Mouse (Mus musculus): ENCODE measurements around the gene Gfy.
"Not testable (repeated sequence)": the region's sequence is repeated elsewhere in the genome, so short reads cannot be mapped to it uniquely, and the experiment has no call there.

The Gfy gene

DNA sequence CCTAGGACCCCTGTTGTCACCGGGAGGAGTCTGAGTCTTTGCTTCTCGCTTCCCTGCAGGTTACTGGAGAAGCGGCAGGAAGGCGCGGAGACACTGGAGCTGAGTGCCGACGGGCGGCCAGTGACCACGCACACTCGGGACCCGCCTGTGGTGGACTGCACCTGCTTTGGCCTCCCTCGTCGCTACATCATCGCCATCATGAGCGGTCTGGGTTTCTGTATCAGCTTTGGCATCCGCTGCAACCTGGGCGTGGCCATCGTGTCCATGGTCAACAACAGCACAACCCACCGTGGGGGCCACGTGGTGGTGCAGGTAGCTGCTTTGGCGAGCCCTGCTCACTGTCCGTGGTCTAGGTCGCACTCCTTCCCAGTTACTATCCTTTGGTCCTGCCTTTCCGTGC is 10.7 kb downstream of the Gfy start:
- no peak for DNase-seq (ENCODE audit: low spot score in 2 of 2)

DNA sequence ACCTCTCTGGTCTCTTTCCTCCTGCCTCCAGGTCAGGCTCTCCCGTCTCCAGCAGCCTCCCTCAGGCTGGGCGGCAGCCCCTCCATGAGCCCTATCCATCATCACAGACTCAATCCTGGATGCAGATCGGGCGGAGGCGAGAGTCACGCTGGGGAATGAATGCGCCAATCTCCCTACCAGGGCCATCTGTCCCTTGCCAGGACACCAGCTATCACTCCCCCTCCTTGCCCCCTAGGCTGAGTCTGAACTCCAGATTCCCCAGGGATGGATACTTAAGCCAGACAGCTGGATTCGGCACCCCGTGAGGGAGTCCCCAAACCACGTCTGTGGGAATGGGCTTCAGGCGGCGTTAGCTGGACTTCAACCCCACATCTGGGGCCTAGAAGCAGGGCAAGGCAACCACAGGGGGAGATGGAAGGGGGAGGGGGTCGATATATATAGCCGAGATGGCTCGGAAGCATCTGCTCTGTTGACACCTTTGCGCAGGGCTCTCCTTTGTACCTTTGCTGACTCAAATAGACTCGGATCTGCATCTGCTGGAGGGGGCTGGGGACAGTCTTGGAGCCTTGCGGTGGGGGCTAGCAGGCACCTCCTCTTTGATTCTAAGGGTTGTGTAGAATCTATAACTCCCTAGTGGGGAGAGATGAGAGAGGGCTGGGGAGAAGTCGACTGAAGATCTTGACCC is 11.5 kb downstream of the Gfy start:
- no peak for DNase-seq (ENCODE audit: low spot score in 2 of 2)

DNA sequence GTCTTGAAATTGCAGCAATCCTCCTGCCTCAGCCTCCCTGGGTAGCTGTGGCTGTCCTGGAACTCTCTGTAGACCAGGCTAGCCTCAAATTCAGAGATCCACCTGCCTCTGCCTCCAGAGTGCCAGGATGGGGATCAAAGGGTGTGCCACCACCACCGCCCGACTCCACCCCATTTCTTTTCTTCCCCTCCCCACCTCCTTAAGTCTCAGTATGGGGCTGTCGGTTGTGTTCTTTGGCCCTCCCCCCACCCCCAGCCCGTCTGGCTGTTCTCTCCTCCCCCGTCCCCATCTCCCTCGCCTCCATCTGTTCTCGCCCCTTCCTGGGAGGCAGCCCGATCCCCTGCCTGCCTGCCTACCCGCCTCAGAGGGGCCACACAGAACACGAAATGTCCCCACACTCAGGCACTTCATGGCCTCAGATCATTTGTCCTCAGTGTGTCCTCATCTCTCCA is 12.4 kb downstream of the Gfy start:
- DNase-seq (ENCODE audit: low spot score in 2 of 2) = no peak

DNA sequence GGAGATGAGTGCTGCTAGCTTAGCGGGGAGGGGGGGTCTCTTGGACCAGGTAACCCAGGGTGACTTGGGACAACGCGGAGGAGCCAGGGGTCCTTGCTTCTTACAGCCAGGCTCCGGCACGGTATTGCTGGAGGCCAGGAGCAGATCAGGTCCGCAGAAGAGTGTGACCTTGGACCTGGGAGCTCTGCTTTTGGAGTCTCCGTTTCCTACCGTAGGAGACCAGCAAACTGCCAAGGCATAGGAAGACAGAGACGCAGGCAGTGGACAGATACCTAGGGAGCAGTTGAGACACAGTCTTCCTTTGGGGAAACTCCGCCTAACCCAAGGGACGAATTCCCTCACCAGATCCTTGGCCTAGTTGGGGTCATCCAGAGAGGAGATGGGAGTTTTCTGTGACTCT is 13.7 kb downstream of the Gfy start:
- DNase-seq (ENCODE audit: low spot score in 2 of 2) = no peak

DNA sequence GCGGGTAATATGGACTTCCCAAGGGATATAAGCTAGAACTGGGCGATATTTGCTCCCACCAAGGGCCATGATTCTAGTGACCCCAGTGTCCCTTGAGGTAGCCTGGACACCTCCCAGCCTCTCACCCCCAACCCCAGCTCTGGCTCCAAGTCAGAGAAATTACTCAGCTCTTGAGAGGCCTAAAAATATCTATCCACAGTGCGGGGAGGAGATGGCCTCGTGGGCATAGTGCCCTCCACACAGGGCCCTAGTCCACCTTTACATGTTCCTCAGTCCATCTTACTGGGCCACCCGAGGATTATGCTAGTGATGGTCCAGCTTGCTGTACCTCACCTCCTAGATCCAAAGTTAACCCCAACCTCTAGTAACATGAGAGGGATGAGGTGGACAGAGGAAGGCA is 14.5 kb downstream of the Gfy start:
- no peak for DNase-seq (ENCODE audit: low spot score in 2 of 2)

DNA sequence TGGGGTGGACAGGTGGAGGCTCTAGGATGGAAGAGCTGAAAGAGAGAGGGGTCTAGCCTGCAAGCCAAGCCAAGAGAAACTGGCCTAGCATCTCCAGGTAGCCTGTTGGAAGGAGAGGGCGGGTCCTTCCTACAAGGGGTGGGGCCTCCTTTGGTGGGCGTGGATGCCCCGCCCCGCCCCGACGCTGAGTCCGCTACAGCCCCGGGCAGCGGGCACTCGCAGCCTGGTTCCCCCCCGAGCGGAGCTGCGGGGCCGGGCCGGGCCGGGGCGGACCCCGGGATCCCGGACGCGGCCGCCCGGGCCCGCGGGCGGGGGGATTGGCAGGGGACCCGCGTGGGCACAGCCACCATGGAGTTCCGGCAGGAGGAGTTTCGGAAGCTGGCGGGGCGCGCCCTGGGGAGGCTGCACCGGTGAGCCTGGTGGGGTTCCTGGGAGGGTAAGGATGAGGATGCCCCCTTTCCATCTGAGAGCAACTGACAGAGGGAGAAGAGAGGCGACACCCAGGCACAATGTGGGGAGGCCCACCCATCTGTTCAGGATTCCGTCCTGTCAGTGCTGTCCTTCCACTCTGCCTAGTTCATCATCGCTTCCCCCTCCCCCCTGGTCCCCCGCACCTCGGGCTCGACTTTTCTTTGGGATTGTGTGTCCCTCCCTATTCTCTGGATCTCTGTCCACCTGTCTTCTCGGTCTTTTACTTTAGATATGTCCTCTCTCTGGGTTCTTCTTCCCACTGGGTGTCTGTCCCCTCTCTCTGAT is 15.5 kb downstream of the Gfy start, which contains the start of gene Slc17a7:
TSS of gene Slc17a7 (plus strand) at position 215 of the 756 bp plus-strand sequence.
- no peak for DNase-seq (ENCODE audit: low spot score in 2 of 2)

DNA sequence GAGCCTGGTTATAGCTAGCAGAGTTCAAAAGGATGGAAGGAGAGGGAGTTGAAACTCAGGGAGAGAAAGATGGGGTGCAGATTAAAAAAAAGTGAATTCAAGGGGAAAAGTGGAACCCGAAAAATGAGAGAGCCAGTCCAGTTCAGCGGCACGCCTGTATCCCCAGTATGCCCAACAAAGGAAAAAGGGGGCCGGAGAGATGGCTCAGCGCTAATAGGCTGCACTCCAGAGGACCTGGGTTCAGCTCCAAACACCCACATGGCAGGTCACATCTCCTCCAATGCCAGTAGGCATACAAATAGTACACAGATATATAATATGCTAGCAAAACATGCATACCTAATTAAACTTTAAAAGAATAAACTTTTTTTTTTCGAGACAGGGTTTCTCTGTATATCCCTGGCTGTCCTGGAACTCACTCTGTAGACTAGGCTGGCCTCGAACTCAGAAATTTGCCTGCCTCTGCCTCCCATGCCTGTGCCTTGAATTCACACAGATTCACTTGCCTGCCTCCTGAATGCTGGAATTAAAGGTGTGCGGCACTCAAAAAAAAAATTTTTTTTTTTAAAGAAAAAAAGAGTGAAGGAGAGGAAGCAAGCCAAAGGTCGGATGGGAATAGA is 16.3 kb downstream of the Gfy start:
- no peak for DNase-seq (ENCODE audit: low spot score in 2 of 2)

DNA sequence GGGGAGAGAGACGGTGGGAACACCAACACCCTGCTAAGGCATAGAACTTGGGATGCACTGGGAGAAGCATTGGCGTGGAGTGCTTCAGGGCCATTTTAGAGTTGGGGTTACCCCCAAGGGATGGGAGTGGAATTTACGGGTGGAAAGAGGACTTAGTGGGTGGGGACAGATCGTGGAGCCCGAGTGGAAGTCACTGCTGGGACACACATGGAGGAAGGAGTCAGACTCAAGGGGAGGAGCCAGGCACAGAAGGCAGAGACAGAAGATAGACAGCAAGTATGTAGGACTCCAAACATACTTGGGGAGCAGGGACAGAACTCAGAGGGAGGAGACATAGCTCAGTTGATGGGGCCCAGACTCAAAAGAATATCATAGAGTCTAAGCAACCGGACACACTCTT is 16.8 kb downstream of the Gfy start:
- DNase-seq (ENCODE audit: low spot score in 2 of 2) = no peak

DNA sequence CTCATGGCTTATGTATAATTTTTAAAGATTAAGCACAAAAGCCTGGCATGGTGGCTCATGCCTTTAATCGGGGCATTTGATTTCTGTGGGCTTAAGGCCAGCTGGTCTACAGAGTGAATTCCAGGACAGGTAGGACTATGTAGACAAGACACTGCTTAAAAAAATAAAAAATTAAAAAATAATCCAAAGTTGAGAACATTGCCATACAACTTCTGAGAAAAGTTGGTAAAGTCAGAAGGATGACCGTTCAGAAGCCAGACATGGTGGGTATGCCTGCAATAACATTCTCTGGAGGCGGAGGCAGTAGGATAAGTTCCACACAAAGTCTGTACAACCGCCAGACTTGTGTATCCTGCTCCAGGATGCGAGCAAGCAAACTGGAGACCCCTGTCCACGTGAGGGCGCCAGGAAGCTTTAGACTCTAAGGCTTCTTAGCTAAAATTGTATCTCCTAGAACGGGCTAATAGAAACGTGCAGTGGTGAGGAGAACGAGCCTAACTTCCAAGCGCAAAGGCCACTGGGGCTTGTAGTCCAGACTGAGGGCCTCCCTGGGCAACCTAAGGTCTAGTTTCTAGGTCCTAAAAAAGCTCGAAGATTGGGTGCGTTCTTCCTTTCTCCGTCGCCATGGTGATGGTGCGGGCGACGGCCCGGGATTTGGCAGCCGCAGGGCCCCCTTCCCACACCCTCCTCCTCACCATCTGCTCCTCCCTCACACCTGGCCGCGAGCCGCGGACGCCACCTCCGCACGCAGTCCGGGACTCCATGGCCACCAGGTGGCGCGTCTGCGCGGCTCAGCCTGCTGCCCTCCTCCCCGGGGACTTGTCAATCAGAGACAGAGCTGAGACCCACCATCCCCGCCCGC is 17.5 kb downstream of the Gfy start:
- DNase-seq (ENCODE audit: low spot score in 2 of 2) = peak; percentile 87 to 95

DNA sequence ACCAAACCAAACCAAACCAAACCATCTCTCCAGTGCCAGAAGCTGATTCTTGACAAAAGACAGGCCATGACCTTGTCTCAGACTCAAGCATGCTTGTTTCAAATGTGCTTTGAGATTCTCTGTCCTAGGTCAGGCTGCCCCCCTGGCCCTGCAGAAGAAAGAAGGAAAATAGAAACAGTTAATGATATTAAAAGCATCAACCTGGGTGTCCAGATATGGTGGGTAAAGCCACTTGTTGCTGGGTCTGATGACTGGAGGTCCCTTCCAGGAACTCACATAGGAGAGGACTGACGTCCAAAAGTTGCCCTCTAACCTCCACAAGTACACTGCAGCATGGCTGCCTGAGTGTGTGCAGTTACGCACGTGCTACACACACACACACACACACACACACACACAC is 18.5 kb downstream of the Gfy start:
- DNase-seq (ENCODE audit: low spot score in 2 of 2) = no peak

DNA sequence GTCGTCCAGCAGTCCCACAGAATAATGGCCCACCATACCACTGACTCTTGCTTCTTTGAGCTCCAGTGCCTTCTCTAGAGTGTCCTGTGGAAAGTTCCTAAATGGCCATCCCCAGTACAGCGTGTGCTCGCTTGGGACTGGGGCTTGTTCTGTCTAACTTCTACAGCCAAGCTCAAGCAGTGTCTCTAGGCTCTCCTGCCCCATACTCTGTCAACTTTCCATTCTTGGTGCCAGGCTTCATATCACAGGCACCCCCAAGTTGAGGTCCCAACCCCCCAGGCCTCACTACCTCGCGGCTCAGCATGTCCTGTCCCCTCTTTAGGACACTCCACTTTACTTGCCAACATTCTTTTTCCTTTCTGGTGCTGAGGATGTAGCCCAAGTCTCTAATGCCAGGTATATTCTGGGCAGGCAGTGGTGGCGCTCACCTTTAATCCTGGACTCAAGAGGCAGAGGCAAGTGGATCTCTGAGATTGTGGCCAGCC is 19.0 kb downstream of the Gfy start:
- no peak for DNase-seq (ENCODE audit: low spot score in 2 of 2)

DNA sequence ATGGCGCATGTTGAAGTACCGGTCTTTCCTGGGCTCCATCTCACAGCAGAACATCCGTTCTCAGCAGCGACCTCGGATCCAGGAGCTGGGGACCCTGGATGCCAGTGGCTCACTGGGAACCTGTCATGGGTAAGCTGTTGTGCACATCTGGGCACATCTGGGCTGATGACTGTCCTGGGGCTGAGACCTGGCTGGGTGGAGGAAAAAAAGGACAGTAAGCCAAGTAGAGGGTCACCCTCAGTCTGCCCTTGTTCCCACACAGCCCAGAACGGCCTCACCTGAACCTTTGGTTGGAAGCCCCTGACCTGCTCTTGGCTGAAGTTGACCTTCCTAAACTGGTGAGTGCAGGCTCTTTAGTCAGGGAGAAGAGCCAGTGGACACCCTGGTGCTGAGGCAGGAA is 20.4 kb downstream of the Gfy start:
- no peak for DNase-seq (ENCODE audit: low spot score in 2 of 2)

DNA sequence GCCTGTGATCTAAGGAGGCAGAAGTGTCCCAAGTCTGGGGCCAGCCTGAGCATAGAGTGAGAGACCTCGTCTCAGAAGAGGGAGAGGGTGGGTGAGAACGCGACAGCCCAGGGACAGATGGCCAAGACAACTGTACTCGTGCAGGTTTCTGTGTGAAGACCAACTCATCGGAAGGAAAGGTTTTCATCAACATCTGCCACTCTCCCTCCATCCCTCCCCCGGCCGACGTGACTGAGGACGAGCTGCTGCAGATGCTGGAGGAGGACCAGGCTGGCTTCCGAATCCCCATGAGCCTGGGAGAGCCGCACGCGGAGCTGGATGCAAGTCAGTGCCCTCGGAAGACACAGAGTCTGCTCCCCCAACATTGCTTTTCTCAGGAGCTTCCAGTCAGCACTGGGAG is 21.9 kb downstream of the Gfy start:
- no peak for DNase-seq (ENCODE audit: low spot score in 2 of 2)

DNA sequence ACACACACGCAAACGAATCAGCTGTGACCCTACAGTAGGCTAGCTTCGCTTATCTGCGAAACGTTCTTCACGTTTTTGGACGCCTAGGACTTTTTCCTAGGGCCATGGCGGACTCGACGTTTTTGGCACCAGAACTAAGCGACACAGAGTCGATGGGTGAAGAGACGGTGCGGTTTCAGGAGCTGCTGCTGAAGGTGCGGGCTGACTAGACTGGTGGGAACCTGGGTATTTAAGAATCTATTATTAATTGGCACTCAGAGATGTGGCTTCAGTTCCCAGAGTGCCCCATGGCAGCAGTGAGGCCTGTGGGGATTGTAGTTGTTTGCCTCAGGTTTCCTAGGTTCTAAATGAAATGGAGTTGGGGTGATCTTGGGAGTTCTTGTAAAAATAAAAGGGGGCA is 23.2 kb downstream of the Gfy start:
- no peak for DNase-seq (ENCODE audit: low spot score in 2 of 2)

DNA sequence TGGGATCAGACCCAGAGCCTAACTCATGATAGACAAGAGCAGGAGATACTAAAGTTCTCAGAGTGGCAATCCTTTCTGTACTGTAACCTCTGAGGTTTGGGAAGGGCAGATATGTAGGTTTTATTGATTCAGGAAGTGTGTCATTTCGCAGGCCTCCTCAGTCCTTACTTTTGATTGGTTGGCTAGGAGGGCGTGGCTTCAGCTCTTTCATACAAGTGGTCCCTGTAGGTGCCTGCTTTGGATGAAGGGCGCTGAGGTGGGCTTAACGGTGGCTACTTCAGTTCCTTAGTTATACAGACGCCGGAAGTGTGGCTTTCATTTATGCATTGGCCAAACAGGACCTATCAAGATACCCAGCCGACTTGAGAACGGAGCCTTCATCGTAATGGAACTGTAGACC is 23.8 kb downstream of the Gfy start:
- no peak for DNase-seq (ENCODE audit: low spot score in 2 of 2)

DNA sequence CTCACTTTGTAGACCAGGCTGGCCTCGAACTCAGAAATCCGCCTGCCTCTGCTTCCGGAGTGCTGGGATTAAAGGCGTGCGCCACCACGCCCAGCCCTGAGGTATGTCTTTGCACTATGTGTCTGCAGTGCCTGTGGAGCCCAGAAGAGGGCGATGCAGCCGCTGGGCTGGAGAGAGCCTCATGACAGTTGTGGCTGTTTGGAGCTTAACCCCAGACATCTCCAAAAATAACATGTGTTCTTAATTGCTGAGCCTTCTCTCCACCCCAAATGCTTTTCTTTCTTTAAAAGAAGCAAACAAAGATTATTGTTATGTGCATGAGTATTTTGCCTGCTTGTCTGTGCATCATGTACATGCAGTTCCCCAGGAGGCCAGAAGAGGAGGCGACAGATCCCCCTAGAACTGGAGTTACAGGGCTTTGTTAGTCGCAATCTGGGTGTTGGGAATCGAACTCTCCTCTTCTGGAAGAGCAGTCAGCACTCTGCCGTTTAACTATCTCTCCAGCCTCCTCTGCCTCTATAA is 24.3 kb downstream of the Gfy start:
- DNase-seq (ENCODE audit: low spot score in 2 of 2) = peak; percentile 49 to 57

DNA sequence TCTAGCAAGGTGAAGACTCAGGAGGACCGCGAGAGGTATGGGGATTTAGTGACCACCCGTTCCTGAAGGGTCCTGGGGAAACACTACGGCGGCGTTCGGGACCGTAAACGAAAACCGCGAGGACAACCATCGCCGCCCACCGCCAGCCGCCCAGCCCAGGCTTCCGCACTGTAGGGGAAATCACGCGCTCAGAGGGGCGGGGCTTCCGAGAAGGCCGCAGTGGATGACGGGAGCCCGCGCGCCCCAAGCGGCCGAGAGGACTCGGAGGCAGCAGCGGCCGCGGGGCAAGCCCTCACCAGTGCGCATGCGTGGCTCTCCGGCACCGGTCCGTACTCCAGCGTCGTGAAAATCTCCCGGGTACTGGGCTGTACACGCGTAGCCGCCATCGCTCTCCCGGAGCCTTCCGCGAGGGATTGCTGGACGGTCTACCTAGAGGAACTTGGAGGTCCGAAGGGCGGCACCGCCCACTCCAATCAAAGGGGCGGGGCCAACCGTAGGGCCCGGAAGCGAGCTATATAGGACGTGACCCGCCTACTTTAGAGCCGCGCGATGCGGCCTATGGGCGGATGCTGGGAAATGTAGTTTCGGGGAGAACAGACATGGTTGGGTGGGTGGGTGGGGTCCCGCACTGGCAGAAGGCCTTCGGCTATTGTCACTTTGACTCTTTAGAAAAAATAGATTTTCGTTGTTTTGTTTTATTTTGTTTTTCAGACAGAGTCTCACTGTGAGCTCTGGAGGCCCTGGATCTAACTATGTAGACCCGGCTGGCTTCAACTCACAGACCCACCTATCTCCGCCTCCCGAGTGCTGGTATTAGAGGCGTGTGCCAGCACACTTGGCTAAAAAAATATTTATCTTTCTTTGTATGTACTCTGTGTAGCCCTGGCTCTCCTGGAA is 25.0 kb downstream of the Gfy start, which contains the start of the genes Pih1d1 and Aldh16a1:
TSS of gene Pih1d1 (plus strand) at position 208 of the 897 bp plus-strand sequence.
TSS of gene Aldh16a1 (minus strand) at position 489 of the 897 bp plus-strand sequence.
- peak; percentile 95 to 98 for DNase-seq (ENCODE audit: low spot score in 2 of 2)

DNA sequence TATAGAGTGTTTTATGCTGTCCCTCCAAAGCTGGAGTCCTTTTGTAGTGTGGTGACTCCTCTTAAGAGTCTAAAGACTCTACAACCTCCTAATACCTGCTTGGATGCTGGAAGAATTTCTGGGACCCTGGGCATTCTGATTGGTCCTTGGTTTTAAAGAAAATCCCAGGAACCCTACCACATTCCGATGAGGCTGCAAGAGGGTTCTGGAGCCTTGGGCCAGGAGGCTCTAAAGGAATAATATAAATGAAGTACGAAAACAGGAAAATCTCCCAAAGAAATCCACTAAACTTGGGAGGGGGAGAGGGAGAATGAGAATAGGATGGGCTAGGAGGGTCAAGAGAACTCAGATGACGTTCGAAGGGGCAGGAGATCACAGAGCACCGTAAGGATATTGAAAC is 25.8 kb downstream of the Gfy start:
- no peak for DNase-seq (ENCODE audit: low spot score in 2 of 2)

DNA sequence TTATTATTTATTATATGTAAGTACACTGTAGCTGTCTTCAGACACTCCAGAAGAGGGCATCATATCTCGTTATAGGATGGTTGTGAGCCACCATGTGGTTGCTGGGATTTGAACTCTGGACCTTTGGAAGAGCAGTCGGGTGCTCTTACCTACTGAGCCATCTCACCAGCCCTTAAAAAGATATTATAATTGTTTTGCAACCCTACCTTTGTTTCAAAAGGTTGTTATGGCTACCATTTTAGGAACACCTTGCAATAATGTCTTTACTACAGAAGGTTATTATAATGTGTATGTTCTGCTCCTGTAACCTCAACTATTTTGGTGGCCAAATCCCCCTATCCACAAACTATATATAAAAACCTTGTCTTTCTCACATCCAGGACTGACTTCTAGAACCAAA is 26.3 kb downstream of the Gfy start:
- not testable (repeated sequence) for DNase-seq (ENCODE audit: low spot score in 2 of 2)

DNA sequence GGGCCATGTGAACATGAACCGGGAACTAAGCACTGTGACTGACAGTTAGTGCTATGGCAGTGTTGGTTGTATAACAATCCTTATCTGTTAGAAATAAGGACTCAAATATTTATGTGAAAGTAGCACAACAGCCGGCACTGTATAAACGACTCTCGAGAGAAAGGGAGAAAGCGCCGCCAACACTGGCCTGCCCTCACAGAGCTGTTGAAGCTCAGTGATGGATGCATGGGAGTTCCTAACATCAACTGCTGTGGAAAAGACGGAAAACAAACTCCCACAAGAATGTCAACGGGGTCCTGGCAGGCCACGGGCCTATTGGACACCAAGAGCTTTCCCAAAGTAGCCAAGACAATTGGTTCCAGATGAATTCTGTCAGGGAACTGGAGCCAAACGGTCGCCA is 28.1 kb downstream of the Gfy start:
- no peak for DNase-seq (ENCODE audit: low spot score in 2 of 2)

Data from thymus, postnatal 10 days (tissue).